Mouse (Mus musculus): Measurements from ENCODE around the gene Cxcr4. TPM values are rescaled to one million over a fixed set of nuclear protein-coding genes. Genes with fewer than 3 reads are reported as not detected.

Gene Cxcr4
- polyA plus RNA-seq, 1 experiment from 2014 or later, result 4.6 TPM

DNA sequence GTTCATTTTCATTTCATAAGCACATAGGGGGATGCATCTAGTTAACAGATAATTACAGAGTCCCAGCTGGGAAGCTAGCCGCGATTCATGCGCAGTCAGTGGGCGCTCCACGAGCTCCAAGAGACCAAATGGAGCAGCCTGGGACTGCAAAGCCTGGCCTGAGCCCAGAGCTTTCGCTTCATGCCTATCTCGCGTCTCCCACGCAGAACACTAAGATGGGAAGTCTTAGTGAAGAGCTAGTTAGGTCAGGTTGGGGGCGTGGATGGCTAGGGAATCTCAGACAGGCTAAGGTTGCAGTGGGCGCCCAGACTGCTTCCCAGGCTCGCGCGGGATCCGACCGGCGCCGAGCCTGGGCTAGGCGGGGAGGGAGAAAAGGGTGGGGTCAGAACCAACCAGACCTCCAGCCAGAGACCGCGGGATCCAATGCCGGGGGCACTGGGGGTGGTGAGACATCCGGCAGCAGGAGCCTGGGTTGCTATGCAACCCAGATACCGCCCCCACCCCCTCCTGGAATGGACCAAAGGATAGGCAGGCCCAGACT, 938 bp upstream of the Cxcr4 start:
- WGBS, result 2% methylated on average over 24 of the region's 24 CpGs
- Histone ChIP-seq H3K4me1 (ENCODE audit: control insufficient read depth, insufficient read depth, low read length) (peaks cover 13% of the 10 kb centered on the region), H3K27me3 (ENCODE audit: control insufficient read depth, insufficient read depth, low read length) (peaks cover 31% of the 10 kb centered on the region), H3K4me3 (ENCODE audit: low read length) (peak overlapping the region; percentile 49), H3K9ac (ENCODE audit: low read length) (peak overlapping the region; percentile 46), H3K4me2 (ENCODE audit: low read depth, low read length) (peak overlapping the region; percentile 64), H3K36me3 (ENCODE audit: control insufficient read depth, insufficient read depth) (no peaks in the 10 kb centered on the region), H3K27ac (ENCODE audit: low read length) (no peak overlapping the region), H3K9me3 (replicated peaks; ENCODE audit: control insufficient read depth, low read length) (no peaks in the 10 kb centered on the region)
- peak; percentile 41; the same call in 1 of the 2 replicates for ATAC-seq (replicated peaks; ENCODE audit: extremely low read depth, insufficient read depth, low FRiP score)

DNA sequence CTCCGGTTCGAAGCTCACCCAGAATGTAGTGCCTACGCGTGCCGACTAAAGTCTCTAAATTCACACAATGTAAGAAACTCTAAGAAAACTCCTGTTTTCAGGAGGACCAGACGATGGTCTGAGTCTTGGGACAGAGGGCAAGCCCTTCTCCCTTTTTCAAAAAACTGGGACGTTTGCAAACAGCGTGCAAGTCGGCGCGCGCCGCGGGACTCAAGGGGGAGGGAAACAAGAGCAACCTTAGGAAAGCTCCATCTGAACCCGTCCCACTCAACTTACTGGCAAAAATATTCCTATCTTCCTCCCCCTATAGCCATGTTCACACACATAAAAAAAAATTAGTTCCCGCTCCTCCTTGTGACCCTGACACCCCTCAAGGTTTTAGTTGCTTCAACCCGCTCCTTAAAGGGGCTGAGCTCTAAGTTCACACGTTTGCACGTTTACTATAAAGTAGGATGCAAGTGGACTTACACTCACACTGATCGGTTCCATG, 327 bp downstream of the Cxcr4 start:
- ATAC-seq (replicated peaks; ENCODE audit: extremely low read depth, insufficient read depth, low FRiP score), result 0 out of 2 replicates have a peak, but pooled peaks have one; percentile 1
- Histone ChIP-seq H3K9ac (ENCODE audit: low read length) (peak overlapping the region; percentile 71), H3K4me1 (ENCODE audit: control insufficient read depth, insufficient read depth, low read length) (peaks cover 13% of the 10 kb centered on the region), H3K4me3 (ENCODE audit: low read length) (peak overlapping the region; percentile 49), H3K27ac (ENCODE audit: low read length) (peak overlapping the region; percentile 68), H3K9me3 (replicated peaks; ENCODE audit: control insufficient read depth, low read length) (no peaks in the 10 kb centered on the region), H3K27me3 (ENCODE audit: control insufficient read depth, insufficient read depth, low read length) (peaks cover 31% of the 10 kb centered on the region), H3K36me3 (ENCODE audit: control insufficient read depth, insufficient read depth) (no peaks in the 10 kb centered on the region), H3K4me2 (ENCODE audit: low read depth, low read length) (peak overlapping the region; percentile 64)
- WGBS, result 2% methylated on average over 20 of the region's 20 CpGs

DNA sequence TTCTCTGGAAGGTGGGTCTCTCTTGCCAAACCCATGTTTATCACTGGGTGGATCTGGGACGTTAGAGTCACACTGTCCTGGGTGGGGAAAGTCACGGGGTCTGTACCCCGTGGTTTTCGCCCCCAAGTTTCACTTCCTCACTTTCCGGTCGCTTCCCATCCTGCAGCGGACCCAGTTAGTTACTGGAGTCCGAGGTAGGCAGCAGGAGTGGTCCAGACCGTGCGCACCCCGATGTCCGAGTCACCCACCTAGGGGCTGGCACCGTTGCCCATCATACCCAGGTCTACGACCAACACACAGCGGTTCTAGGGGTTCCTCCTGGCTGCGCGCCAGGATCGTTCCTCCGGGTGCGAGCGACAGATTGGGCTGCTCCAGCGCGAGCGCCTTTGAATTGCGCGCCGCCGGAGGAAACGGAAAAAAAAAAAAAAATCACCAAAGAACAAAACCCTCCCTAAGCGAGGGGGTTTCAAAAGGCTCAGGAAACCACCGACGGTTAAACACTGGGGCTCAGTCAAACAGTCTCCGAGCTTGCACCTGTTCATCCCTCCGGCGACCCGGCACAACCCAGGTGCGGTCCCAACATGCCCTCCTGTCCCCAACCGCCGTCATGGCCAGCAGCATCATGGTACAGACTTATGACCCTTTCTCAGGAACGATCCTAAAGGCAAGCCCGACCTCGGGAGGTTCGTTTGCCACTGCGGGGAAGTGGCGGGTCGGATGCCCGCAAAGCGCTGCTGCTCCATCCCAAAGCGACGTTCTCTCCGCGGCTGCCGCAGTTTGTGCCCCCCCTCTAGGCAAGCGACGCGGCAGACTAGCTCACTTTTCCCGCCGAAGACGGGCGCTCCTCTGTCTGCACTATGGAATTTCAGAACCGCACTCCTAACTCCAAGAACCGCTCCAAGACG, 1.0 kb downstream of the Cxcr4 start:
- peak overlapping the region; percentile 68 for H3K27ac ChIP-seq (ENCODE audit: low read length)
- WGBS, result under 1% methylated on average over 63 of the region's 63 CpGs
- H3K4me2 ChIP-seq (ENCODE audit: low read depth, low read length), result peak overlapping the region; percentile 64
- peaks cover 31% of the 10 kb centered on the region for H3K27me3 ChIP-seq (ENCODE audit: control insufficient read depth, insufficient read depth, low read length)
- no peaks in the 10 kb centered on the region for H3K9me3 ChIP-seq (replicated peaks; ENCODE audit: control insufficient read depth, low read length)
- ATAC-seq (replicated peaks; ENCODE audit: extremely low read depth, insufficient read depth, low FRiP score), result peak; percentile 39
- no peaks in the 10 kb centered on the region for H3K36me3 ChIP-seq (ENCODE audit: control insufficient read depth, insufficient read depth)
- peaks cover 13% of the 10 kb centered on the region for H3K4me1 ChIP-seq (ENCODE audit: control insufficient read depth, insufficient read depth, low read length)
- peak overlapping the region; percentile 71 for H3K9ac ChIP-seq (ENCODE audit: low read length)
- H3K4me3 ChIP-seq (ENCODE audit: low read length), result peak overlapping the region; percentile 49

DNA sequence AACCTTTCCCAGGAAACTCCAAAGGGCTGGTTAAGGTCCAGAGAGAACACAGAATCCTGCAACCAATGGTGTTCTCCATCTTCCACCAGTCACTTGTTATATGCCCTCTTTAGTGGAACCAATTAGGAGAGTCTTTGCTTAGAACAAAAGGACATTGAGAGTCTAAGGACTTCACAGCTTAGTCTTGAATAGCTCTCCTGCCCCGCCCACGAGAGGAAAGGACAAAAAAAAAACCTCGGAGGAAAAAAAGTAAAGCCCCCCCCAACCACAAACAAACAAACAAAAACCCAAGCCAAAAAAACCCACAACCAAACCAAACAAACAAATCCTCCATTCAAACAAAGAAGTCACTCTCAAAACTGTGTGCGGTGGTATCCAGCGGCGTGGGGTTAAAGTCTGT, 2.1 kb downstream of the Cxcr4 start:
- H3K27ac ChIP-seq (ENCODE audit: low read length), result no peak overlapping the region
- ATAC-seq (replicated peaks; ENCODE audit: extremely low read depth, insufficient read depth, low FRiP score), result no peak
- no peaks in the 10 kb centered on the region for H3K9me3 ChIP-seq (replicated peaks; ENCODE audit: control insufficient read depth, low read length)
- H3K36me3 ChIP-seq (ENCODE audit: control insufficient read depth, insufficient read depth), result no peaks in the 10 kb centered on the region
- WGBS, result 19% methylated on average over 6 of the region's 6 CpGs
- H3K4me1 ChIP-seq (ENCODE audit: control insufficient read depth, insufficient read depth, low read length), result peaks cover 13% of the 10 kb centered on the region
- H3K4me3 ChIP-seq (ENCODE audit: low read length), result peak overlapping the region; percentile 49
- H3K27me3 ChIP-seq (ENCODE audit: control insufficient read depth, insufficient read depth, low read length), result peaks cover 24% of the 10 kb centered on the region
- no peak overlapping the region for H3K9ac ChIP-seq (ENCODE audit: low read length)
- H3K4me2 ChIP-seq (ENCODE audit: low read depth, low read length), result peak overlapping the region; percentile 27

DNA sequence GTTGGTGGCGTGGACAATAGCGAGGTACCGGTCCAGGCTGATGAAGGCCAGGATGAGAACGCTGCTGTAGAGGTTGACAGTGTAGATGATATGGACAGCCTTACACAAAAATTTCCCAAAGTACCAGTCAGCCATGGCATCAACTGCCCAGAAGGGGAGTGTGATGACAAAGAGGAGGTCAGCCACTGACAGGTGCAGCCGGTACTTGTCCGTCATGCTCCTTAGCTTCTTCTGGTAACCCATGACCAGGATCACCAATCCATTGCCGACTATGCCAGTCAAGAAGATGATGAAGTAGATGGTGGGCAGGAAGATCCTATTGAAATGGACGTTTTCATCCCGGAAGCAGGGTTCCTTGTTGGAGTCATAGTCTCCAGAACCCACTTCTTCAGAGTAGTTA, 2.6 kb downstream of the Cxcr4 start:
- H3K36me3 ChIP-seq (ENCODE audit: control insufficient read depth, insufficient read depth), result no peaks in the 10 kb centered on the region
- no peak overlapping the region for H3K9ac ChIP-seq (ENCODE audit: low read length)
- no peak overlapping the region for H3K27ac ChIP-seq (ENCODE audit: low read length)
- H3K4me3 ChIP-seq (ENCODE audit: low read length), result peak overlapping the region; percentile 49
- peak overlapping the region; percentile 27 for H3K4me2 ChIP-seq (ENCODE audit: low read depth, low read length)
- 88% methylated on average over 9 of the region's 9 CpGs for WGBS
- H3K27me3 ChIP-seq (ENCODE audit: control insufficient read depth, insufficient read depth, low read length), result peaks cover 23% of the 10 kb centered on the region
- ATAC-seq (replicated peaks; ENCODE audit: extremely low read depth, insufficient read depth, low FRiP score), result no peak
- H3K4me1 ChIP-seq (ENCODE audit: control insufficient read depth, insufficient read depth, low read length), result peaks cover 10% of the 10 kb centered on the region
- H3K9me3 ChIP-seq (replicated peaks; ENCODE audit: control insufficient read depth, low read length), result no peaks in the 10 kb centered on the region

DNA sequence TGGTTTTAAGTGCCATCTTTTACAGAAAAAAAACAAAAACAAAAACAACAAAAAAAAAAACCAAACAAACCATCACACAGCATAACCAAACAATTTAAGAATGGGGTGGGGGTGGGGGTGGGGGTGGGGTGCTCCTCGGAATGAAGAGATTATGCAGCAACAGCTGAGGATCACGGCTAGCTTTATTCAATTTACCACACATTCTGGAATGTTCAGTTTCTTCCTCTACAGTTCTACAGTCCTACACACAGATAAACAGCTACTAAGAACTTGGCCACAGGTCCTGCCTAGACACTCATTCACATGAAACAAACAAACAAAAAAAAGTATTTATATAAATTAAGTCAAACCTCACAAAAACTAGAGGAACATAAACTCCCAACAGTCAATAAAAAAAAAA, 3.8 kb downstream of the Cxcr4 start:
- H3K36me3 ChIP-seq (ENCODE audit: control insufficient read depth, insufficient read depth), result no peaks in the 10 kb centered on the region
- H3K9ac ChIP-seq (ENCODE audit: low read length), result no peak overlapping the region
- H3K4me1 ChIP-seq (ENCODE audit: control insufficient read depth, insufficient read depth, low read length), result peaks cover 10% of the 10 kb centered on the region
- H3K4me3 ChIP-seq (ENCODE audit: low read length), result no peak overlapping the region
- H3K27me3 ChIP-seq (ENCODE audit: control insufficient read depth, insufficient read depth, low read length), result peaks cover 17% of the 10 kb centered on the region
- no peak for ATAC-seq (replicated peaks; ENCODE audit: extremely low read depth, insufficient read depth, low FRiP score)
- H3K9me3 ChIP-seq (replicated peaks; ENCODE audit: control insufficient read depth, low read length), result no peaks in the 10 kb centered on the region
- 68% methylated on average over 2 of the region's 2 CpGs for WGBS
- no peak overlapping the region for H3K4me2 ChIP-seq (ENCODE audit: low read depth, low read length)
- H3K27ac ChIP-seq (ENCODE audit: low read length), result no peak overlapping the region

DNA sequence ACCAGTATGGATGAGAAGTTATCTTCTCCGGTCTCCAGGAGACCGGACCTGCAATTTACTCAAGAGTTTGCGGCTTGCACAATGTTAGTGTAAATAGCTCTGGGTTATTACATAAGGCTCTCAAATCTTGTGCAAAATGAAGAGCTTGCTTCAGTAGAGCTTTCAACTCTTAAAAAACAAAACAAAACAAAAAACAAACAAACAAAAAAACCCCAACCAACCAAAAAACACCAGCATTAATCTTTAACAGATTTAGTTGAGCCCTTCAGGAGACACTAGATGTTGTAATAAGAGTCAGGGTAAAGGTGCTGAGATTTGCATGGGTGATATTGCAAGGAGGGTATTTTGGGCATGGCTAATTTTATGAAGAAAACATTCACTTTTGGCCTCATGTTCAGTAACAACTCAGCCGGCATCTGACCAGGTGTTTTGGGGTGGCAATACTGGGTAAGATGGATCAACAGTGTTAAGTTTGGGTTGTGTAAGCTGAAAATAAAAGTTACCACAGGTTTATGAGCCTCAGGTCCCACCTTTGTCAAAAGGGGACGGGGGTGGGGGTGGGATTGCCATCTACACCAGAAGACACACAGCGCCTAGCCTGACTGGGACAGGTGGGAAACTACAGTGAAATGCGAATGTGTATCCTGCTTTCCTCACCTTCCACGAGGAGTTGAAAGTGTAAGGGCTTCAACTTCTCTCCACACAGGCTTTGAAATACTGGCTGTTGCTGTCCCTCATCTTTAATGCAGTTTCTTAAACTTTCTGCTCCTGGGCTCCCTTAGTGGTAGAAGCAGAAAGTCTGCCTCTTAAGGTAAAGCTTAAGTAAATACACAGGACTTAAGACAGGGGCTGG, 4.9 kb downstream of the Cxcr4 start:
- Histone ChIP-seq H3K4me3 (ENCODE audit: low read length) (no peak overlapping the region), H3K4me2 (ENCODE audit: low read depth, low read length) (no peak overlapping the region), H3K27ac (ENCODE audit: low read length) (no peak overlapping the region), H3K4me1 (ENCODE audit: control insufficient read depth, insufficient read depth, low read length) (peaks cover 6% of the 10 kb centered on the region; the same call in 1 of the 2 replicates), H3K27me3 (ENCODE audit: control insufficient read depth, insufficient read depth, low read length) (peaks cover 17% of the 10 kb centered on the region), H3K9me3 (replicated peaks; ENCODE audit: control insufficient read depth, low read length) (no peaks in the 10 kb centered on the region), H3K36me3 (ENCODE audit: control insufficient read depth, insufficient read depth) (no peaks in the 10 kb centered on the region), H3K9ac (ENCODE audit: low read length) (no peak overlapping the region)
- 73% methylated on average over 8 of the region's 8 CpGs for WGBS
- no peak for ATAC-seq (replicated peaks; ENCODE audit: extremely low read depth, insufficient read depth, low FRiP score)

DNA sequence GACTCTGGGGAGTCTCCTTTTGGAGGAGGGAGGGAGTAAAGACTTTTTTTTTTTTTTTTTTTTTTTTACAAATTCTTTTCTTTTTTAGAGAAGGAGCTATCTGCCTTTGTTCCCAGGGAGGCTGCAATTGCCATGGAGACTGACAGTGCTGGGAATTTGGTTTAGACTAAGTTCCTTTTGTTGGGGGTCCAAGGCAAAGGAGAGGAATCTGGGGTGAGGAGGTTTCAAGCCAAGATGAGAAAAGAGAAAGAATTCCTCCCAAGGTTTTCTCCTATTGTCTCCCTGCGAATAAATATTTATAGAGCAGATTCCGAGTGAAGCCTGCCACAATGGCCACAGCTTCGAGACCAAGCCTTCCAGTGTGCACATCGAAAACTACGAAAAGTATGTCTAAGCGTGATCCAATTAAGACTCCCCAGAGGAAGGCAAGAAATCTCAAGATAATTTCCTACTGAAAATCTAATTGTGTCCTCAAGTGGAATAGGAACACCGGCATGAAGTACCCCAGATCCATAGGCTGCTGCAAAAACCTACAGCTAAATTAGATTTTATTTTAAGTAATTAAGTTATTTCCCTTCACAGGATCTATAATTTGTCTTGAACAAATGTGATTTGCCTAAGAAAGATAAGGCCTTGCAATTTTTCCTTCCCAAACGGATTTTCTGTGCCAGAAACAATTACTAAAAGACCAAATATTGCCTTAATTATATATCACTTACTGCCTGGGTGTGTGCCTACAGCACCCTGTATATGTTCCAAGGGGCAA, 5.7 kb downstream of the Cxcr4 start:
- Histone ChIP-seq H3K27ac (ENCODE audit: low read length) (no peak overlapping the region), H3K9ac (ENCODE audit: low read length) (no peak overlapping the region), H3K4me1 (ENCODE audit: control insufficient read depth, insufficient read depth, low read length) (peaks cover 5% of the 10 kb centered on the region; the same call in 1 of the 2 replicates), H3K4me3 (ENCODE audit: low read length) (no peak overlapping the region), H3K9me3 (replicated peaks; ENCODE audit: control insufficient read depth, low read length) (peaks cover under 1% of the 10 kb centered on the region; the same call in 1 of the 2 replicates), H3K4me2 (ENCODE audit: low read depth, low read length) (no peak overlapping the region), H3K36me3 (ENCODE audit: control insufficient read depth, insufficient read depth) (no peaks in the 10 kb centered on the region; the same call in 1 of the 2 replicates), H3K27me3 (ENCODE audit: control insufficient read depth, insufficient read depth, low read length) (peaks cover 13% of the 10 kb centered on the region)
- WGBS, result 64% methylated on average over 8 of the region's 8 CpGs
- no peak for ATAC-seq (replicated peaks; ENCODE audit: extremely low read depth, insufficient read depth, low FRiP score)

Measured in heart, embryonic 16.5 days (tissue).